Mouse (Mus musculus) thymus, adult 2 months (tissue): Measurements from ENCODE around the gene Osm.

Source experiments
- CTCF ChIP-seq: fragments of 200-500 bp; IDR thresholded peaks from 2 replicates; pipeline ENCODE4 v1.5.1; 2012; ENCODE audit warnings: mild to moderate bottlenecking, control low read depth, low read length, moderate library complexity, borderline replicate concordance; ENCODE audit not compliant: control insufficient read depth, poor library complexity, insufficient read depth; ENCODE audit errors: extremely low read depth
- POLR2A ChIP-seq: fragments of 200-500 bp; IDR thresholded peaks from 2 replicates; pipeline ENCODE4 v1.6.1; 2012; ENCODE audit warnings: mild to moderate bottlenecking, low read length, control low read depth, moderate library complexity; ENCODE audit not compliant: control insufficient read depth, poor library complexity, insufficient read depth; ENCODE audit errors: extremely low read depth

- no peak for TF ChIP-seq CTCF
- no peak for TF ChIP-seq POLR2A
Observed at GRCm38 (mm10) chr11:4216248-4217000, 19.8 kb upstream of the Osm start.
